Mouse (Mus musculus): Measurements from ENCODE around the gene Slc9b2. TPM values are rescaled to one million over a fixed set of nuclear protein-coding genes. Genes with fewer than 3 reads are reported as not detected.
A peak's percentile ranks its signal among the peaks of the same experiment; 100 is the strongest.

Gene Slc9b2
- 1 to 10 TPM; 1.8 to 4.2 TPM for total RNA-seq (2021)
- long read RNA-seq, experiment 1, full-length matches to known transcripts: 3 of 3 reads
- long read RNA-seq, experiment 1, partial matches to known transcripts: 0 of 3 reads
- long read RNA-seq, experiment 1, other reads (novel, unspliced or antisense): 0 of 3 reads
- long read RNA-seq, experiment 2, partial matches to known transcripts: 1 of 1 reads
- long read RNA-seq, experiment 2, other reads (novel, unspliced or antisense): 0 of 1 reads

DNA sequence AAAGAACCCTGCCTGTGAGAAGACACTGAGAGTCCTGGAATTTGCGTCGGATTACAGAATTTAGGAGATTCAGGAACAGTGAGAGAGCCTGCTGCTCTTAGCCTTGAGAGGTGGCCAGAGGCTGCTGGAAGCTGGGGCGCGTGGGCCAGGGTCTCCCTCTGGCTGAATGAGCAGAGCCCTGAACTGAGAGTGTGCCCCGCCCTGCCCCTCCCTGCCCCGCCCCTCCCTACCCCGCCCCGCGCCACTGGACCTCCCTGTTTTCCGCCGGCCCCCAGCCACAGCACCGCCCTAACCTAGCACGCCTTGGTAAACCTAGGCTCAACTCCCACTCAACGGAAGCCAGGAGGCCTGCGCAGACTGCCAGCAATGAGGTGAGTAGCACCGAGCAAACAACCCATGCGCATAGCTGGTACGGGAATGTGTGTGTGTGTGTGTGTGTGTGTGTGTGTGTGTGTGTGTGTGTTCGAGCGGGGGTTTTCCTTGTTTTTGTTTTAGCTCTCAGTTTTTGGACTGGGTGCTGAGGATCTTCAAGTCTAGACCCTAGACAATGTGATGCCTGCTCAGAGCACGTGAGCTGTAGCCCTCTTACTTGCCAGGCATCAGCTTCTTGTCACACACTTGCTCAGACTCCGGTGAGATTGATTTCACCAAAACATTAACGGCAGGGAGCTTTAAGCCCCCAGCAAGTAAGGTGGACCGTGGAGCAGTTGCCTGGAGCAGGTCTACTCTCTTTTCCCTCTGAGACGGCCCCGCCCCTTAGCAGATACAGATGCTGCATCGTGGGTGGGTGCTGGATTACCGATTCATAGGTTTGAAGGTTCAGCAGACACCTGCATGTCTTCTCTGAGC lies at the start of gene Slc9b2:
Gene Slc9b2 (plus strand): TSS at position 290 of the 849 bp plus-strand sequence.
- peak; percentile 47 for DNase-seq

DNA sequence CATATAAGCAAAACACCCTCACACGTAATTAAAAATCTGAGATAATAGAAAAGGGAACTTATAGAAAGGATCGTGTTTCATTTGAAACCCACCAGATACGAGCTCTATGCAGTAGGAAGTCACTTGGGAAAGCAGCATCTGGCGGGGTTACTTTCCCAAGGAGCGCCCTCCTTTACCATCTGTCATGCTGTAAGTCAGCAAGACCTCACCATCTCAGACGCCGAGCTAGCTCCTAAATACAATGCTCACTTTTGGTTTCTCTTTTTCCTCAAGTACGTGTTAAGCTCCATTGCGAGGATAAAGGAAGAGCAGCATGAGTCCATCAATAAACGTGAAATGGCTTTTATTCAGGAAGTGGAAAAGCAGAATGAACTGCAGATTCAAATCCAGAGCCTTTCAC lies 48.6 kb upstream of the Slc9b2 start:
- no peak for DNase-seq

DNA sequence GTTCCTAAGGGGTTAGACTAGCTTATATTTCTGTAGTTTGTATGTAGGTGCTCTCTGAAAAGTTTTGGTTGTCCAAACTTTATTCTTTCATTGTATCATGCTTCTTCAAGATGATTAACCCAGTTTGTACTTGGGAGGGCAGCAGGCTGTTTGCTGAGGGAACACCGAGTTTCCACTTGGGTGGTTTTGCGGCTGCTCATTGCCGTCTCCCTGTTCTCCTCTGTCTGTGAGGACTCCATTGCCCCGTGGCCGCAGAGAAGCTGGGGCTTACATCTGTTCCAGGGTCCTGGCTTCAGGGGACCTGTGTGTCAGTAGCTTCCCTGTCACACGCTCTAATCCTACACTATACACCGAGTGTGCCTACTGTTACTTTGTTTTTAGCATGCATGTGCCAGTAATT lies 47.3 kb upstream of the Slc9b2 start:
- no peak for DNase-seq

DNA sequence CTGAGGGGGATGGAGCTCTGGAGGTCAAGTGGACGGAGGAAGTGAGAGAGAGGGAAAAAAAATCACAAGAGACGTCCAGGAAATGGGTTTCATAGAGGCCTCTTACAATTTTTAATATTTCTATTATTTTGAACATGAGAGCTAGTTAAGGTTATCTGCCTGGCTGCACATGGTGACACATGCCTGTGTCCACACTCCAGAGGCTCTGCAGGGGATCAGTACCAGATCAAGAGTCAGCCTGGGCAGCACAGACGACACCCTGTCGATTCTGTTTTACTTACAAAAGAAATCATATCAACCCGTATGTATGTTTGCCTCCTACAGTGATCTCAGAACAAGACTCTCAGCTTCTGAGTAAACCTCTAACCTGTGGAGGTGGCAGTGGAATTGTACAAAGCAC lies 38.9 kb upstream of the Slc9b2 start:
- DNase-seq: no peak

DNA sequence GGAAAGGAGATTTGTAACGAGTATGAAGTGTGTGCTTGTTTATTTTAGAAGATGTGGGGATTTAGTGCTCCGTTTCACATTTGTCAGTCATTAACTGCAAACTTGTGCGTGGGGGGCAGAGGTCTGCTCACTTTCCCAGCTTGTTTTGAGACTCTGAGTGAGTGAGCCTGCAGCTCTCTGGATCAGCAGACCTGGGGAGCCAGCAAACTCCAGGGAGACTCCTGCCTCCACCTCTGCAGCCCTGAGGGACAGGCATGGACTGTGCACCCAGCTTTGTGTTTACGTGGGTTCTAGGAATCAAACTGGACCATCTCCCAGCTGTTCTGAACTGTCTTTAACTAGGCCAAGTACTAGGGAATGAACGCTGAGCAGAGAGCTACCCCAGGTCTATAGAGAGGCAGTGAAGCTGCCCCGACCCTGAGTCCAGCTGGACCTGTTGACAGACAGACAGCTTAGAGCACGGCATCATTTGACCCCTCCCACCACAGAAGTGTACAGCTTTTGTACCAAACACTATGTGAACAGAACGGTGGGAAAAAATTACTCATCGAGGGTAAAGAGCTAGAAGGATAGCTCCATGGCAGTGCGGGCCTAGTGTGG lies 38.0 kb upstream of the Slc9b2 start:
- no peak for DNase-seq

DNA sequence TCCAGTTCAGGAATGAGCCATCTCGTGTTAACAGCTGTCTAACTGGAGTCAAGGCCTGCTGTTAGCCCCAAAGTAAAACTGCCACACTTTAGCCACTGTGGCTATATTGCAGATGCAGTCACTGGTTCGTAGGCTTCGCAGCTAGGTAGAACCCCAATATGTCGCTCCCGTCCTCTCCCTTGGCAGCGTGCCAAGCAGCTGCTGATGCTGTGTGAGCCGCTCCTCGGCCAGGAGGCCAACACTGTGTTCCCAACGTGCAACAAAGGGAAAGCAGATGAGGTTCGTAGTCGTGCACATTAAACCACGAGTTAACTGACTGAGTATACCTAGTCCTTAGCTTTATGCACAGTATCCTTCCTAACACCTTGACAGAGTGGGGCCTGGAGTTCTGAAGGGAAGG lies 34.9 kb upstream of the Slc9b2 start:
- DNase-seq: no peak

DNA sequence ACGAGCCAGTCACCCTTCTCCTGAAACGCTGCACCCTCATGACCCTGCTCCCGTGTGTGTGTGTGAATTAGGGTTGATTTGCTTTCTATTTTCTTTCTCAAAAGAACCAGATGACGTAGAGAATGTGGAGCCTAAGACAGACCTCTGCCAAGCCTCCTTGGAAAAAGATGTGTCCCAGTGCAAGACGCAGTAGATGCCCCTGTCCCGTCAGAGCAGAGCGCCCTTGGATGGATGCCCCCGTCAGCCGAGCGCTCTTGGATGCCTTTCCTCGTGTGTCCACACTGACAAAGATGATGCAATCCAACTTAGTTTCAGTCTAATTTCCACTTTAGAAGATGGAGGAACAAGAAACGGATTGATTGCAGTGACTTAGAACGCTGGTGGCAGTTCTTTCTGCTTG lies 34.5 kb upstream of the Slc9b2 start:
- no peak for DNase-seq

DNA sequence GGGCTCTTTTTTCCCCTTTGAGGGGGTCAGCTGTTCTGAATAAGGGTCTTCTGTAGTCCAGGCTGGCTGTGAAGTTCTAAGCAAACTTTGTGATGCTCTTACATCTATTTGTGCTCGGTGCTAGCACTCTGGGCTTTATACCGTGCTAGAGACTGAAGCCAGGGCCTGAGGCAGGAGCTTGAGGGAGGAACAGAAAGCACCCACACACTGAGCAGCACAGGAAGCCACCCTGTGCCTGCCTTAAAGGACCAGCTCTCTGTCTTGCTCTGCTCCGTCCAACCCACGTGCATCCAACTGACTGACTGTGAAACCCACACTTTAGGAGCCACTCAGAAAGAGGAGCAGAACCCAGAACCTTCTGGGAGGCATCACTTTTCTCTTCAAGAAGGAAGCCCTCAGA lies 27.3 kb upstream of the Slc9b2 start:
- no peak for DNase-seq

DNA sequence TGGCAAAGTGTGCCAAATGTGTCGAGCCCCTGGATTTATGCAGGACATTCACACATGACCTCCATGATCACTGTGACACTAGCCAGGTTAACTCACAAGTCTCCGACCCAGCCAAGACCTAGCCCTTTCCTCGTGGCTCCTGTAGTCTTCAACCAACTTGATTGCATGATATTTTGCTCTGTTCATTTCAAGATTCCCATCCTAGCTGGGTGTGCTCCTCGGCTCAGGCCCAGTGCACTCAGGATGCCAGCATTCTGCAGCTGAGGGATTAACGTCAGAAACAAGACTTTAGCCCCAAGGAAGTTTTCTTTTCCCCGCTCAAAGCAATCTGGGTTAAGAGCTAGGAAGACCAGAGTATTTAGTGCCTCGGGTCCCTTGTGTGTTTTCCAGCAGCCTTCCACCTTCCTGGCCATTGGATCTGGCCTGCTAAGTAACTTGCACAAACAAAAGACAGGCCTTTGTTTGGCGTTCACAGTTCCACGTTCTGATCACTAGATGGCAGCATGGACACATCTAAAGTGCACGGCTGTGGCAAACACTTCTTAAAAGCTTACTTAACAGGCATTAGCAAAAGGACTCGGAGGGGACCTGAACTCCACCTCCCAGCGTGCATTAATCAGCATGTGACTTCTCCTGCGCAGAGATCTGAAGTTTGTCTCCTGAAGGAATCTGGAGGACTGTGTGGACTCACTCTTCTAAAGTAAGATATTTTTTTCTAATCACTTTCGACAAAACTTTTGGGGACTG lies 26.7 kb upstream of the Slc9b2 start, which contains the start of gene Bdh2:
Gene Bdh2 (plus strand): TSS at position 553 of the 747 bp plus-strand sequence.
- peak; percentile 79 for DNase-seq

DNA sequence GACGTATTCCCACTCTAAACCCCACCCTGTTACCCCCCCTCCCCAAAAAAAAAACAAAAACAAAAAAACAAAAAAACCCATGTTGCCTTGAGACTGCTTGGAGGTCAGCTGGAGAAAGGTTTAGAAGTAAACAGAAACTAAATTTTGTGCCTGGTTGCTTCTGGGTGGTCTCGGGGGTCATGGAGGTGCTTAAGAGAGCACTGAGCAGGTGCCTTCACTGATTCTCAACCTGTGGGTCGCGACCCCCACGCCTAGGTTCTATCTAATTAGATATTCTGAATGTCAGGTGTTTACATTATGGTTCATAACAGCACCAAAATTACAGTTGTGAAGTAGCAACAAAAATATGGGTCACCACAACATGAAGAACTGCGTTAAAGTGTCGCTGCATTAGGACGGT lies 25.8 kb upstream of the Slc9b2 start:
- no peak for DNase-seq

DNA sequence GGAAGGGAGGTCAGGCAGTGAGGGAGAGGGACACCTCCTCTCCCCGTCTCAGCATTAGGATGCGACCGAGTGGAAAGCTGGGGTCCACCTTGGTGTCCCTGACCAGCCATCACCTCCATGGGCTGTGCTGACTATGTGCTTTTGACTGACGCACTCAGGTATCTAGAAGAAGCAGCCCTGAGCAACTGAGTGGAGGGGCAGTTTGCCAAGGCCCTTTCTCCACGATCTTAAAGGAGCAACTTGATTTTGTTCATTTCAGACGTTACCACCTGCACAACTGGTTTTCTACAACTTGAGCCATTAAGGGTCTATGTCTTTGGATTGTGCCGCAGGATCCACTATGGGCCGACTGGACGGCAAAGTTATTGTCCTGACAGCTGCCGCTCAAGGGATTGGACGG lies 22.2 kb upstream of the Slc9b2 start:
- no peak for DNase-seq

DNA sequence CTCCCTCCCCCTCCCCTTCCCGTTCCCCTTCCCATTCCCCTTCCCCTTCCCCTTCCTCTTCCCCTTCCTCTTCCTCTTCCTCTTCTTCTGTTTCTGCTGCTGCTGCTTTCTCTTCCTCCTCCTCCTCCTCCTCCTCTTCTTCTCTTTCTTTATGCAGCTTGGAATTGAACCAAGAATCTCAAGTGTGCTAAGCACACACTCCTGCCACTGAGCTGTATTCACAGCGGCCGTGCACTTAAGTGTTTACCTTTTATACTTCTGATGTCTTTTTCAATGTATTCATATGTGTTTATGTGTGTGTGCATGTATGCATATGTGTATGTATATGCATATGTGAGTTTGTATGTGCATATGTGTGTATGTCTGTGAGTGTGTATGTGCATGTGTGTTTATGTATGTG lies 21.7 kb upstream of the Slc9b2 start:
- no peak for DNase-seq

DNA sequence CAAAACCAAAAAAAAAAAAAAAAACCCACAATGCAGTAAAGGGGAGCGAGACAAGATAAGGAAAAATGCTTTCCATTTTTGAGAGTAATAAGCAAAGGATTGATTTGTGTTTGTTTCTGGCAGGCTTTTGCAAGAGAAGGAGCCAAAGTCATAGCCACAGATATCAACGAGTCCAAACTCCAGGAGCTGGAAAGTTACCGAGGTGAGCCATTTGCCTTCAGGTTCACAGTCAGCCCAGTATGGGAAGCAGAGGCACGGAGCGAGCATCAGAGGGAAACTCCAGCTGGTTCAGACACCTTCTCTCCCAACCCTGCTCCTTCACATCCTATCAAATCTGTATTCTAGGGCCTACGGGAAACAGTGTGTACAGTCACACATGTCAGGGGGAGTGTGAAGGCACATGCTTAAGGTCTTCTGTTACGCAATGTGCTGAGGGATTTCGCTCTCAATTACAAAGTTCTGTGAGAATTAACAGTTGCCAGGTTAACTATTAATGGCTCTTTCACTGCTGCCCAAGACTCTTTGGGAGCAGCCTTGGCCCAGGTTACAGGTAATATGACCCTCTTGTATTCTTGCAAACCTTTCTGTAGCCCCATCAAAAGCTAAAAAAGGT lies 19.3 kb upstream of the Slc9b2 start:
- DNase-seq: no peak

DNA sequence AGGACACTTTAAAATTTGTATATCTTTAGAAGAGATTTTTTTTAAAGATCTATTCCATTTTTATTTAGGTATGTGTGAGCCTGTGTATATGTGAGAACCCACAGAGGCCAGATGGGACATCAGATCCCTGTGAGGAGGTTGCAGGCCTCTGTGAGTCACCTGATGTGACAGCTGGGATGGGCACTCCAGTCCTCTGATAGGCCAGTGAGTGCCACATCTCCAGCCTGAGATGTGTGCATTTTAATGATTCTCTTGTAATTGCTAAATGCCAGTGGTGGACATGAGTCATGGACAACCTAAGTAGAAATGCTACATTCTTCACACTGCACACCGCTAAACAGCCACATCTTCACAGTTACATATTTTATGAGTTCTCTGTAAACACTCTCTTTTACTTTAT lies 18.4 kb upstream of the Slc9b2 start:
- no peak for DNase-seq

DNA sequence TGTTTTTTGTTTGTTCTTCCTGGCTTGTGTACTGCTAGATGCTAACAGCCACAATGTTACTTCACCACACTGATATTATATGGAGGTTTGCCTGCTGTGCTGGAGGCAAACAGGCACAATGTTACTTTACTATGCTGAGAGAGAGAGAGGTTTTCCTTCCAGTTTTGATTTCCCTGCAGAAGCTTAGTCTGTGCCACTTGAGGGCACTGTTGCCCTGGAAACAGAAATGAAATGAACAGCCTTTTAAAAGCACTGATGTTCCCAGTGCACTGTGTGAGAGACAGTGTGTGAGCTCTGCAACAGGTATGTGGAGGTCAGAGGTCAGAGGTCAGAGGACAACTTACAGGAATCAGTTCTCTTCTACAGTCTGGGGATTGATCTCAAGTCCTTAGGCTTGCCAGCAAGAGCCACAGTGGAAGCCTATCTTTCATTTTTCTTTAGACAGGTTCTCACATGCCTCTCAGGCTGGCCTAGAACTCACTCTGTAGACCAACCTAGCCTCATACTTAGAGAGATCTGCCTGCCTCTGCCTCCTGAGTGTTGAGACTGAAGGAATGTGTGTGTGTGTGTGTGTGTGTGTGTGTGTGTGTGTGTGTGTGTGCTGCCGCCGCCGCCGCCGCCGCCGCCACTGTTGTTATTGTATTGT lies 17.1 kb upstream of the Slc9b2 start:
- peak; percentile 62 for DNase-seq

DNA sequence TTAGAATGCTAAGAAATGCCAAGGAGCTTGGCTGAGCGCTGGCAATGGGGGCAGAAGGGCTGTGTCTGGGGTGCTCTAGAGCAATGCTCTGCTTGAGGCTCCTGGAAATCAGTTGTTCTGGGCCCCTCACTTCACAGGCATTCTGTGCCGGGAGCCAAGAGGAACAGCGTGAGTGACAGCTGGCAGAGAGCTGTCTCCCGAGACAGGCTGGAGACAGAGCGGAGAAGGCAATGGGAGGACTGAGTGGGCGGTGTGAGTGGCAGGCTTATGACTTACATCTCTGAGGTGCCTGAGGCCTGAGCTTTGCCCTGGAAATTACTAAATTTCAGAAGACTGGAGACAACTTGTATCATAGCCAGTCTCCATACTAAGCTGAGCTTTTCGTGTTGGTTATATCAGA lies 13.8 kb upstream of the Slc9b2 start:
- peak; percentile 12 for DNase-seq

DNA sequence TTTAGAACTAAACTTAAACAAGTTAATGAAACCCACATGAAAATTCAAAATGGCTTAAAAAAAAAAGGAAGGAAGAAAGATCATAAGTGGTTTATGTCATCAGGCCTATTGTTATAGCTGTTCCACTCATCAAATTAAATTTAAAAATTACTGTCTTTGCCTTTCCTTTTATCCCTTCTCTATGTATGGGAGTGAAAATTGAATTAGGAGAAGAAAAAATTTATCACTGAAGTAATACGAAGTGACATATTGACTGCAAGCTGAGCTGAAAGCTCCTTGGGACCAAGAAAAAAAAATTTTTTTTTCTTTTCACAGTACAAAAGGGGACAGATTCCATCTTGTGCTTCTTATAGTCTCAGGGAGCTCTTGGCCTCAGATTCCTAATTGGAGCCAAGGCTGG lies 11.9 kb upstream of the Slc9b2 start:
- DNase-seq: no peak

DNA sequence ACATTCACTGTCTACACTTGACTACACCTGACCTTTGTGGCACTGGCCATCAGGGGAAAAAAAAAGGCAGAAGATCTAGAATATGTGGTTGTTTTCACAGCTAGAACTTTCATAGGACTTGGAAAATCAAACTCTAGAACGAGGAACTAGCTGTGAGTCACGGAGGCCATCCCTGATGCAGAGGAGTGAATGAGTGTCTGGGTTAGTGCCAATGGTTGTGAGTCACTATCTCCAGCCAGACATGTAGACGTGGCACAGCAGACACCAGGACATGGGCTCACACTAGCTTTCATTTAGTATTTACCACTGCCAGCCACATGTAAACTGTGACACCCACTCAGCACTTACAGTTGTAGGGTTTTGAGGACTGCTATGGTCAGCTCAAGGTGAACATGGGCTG lies 8.9 kb upstream of the Slc9b2 start:
- peak; percentile 79 for DNase-seq

DNA sequence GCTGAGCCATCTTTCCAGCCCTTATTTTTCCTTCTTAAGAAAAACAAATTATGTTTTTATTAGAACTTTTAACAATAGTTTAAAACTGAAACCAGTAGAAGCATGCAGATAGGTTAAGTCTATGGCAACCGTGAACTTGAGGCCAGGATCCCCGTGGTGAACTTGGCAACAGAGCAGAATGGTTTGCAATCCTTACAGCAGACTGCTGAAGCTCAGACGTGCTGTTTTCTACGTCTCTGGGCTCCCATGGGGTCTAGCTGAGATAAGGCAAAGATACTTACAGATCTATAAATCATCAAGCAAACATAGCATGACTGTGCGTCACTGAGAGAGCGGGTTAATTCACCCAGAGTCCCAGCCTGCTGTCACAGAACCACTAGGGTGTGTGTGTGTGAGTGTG lies 7.4 kb upstream of the Slc9b2 start:
- DNase-seq: no peak

DNA sequence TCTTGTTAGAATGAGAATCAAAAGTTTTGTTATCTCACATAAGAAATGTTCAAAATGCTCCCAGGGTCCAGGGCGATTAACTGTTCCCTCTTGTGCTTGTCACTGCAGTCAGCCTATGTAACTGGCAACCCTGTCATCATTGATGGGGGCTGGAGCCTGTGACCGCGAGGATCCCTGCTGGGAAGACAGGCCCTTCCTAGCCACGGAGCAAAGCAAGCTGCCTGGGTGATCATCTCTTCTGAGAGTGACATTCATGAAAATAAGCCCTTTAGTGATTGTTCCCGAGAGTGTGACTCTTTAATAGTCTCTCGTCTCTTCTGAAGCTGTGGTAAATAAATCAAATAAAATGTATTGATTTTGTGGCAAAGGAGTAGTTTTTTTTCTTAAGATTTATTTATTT lies 3.4 kb upstream of the Slc9b2 start:
- DNase-seq: no peak

DNA sequence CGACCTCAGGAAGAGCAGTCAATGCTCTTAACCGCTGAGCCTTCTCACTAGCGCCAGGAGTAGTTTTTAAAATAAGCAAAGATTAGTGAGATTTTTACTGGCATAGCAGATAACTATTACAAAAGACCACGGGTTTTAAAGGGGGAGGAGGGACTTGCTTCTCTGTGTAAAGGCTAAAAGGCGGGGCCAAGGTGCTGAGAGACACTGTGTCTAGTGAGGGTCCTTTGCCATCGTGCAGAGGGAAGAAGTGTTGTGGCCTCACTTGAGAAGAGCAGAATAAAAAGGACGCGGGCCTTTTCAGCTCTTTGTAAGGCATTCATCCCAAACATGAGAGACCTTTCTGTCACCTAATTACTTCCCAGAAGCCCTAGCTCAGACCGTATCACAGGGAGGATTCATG lies 2.9 kb upstream of the Slc9b2 start:
- no peak for DNase-seq

All from adrenal gland, postnatal 10 days (tissue).